Mouse (Mus musculus) CH12.LX (cell line): ENCODE data around the gene Kif18b.
A peak's percentile ranks its signal among the peaks of the same experiment; 100 is the strongest.

Experiments used
- CTCF ChIP-seq, 2 experiments: IDR thresholded peaks in 1 of 2; conservative IDR thresholded peaks in 1 of 2; 2 replicates each; pipeline ENCODE4 v1.5.1; 2011 to 2012; ENCODE audit warnings: low read depth in 2 of 2, low read length in 2 of 2, improper control_type of control experiment in 1 of 2, inconsistent platforms in 1 of 2, mild to moderate bottlenecking in 1 of 2, moderate library complexity in 1 of 2
- JUND ChIP-seq: conservative IDR thresholded peaks from 2 replicates; pipeline ENCODE4 v1.6.1; 2011; ENCODE audit warnings: low read depth, low read length, improper control_type of control experiment
- MAFK ChIP-seq: IDR thresholded peaks from 2 replicates; pipeline ENCODE4 v1.6.1; 2011; ENCODE audit warnings: low read length, improper control_type of control experiment; ENCODE audit not compliant: insufficient replicate concordance
- MYC ChIP-seq: IDR thresholded peaks from 2 replicates; pipeline ENCODE4 v1.6.1; 2011; ENCODE audit warnings: low read depth, mild to moderate bottlenecking, improper control_type of control experiment, low read length
- RCOR1 ChIP-seq: conservative IDR thresholded peaks from 2 replicates; pipeline ENCODE4 v1.6.1; 2012; ENCODE audit warnings: low read depth, mild to moderate bottlenecking, inconsistent platforms, low read length, improper control_type of control experiment

DNA sequence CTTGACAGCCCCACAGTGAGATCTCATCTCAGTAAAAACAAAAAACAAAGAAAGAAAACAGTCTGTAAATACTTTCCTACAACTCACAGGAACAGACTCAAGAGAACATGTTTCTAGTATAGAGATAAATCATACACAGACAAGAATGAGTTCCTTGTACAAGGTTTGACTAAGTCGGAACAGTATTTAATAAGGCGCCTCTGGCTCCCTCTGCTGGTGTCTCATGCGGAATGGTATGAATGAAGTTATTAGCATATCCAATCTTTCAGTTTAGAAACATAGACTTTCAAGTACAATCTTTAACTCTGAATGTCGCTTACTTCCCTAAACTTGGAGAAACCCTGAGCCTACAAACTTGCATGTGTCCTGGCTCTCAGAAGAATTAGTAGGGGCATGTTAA is 60.7 kb downstream of the Kif18b start:
- TF ChIP-seq CTCF (conservative IDR thresholded peaks at IDR 0.05 in 1 of 2, IDR thresholded peaks at IDR 0.05 in 1 of 2; ENCODE audit: low read depth in 2 of 2, low read length in 2 of 2): peak; percentile 48 to 83; a peak in 3 of 4 replicates
- no peak for TF ChIP-seq JUND
- no peak for TF ChIP-seq MAFK
- TF ChIP-seq MYC: no peak
- no peak for TF ChIP-seq RCOR1
